Mouse (Mus musculus) frontal cortex, postnatal 25 days (tissue): ENCODE results near the gene Ndufa8.
A peak's percentile ranks its signal among the peaks of the same experiment; 100 is the strongest.

Experiments used
- DNase-seq, 2 experiments: peaks; one replicate each; pipeline ENCODE4 v3.0.0; 2022; ENCODE audit warnings: low spot score in 2 of 2

The Ndufa8 gene

DNA sequence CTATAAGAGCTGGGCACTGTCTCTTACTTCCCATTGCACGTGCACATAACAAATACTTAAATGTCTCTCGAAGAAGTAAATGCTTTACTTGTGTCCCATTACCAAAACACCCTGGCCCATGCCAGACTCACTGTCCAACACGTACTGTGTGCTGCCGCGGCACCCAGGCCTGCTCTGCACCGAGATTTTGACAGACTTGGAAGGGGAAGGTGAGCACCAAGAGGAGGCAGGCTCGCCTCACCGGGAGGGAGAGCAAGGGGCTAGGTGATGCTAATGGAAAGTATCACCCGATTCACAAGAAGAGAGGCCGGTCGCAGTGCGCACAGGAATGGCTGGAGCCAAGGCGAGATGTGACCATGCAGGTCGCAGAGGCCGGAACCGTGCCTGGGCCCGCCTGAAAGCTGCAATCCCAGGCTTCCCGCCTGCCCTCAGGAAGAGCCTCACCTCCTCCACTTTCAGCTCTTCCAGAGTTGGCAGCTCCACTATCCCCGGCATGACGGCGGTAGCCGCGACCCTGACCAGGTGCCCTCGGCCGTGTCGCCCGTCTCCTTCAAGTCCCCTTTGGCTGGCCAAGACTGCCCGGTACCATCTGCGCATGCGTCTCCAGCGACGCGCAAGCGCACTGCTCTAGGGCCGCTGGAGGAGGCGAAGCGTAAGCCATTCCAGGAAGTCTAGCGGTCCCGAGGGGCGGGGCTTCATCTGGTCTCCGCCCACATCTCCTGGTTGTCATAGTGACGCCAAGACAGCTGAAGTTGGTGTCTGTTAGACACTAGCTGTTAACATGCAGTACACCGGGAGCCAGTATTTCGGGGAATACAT lies at the start of gene Ndufa8, which contains the start of gene Morn5:
TSS of gene Ndufa8 (minus strand) at position 659 of the 819 bp plus-strand sequence.
TSS of gene Morn5 (plus strand) at position 711 of the 819 bp plus-strand sequence.
- peak; percentile 97 to 98 for DNase-seq

GRCm38 (mm10) chr2:36098021-36098420 lies 48.8 kb upstream of the Ndufa8 start:
- no peak for DNase-seq

GRCm38 (mm10) chr2:36097129-36097815 lies 48.1 kb upstream of the Ndufa8 start:
- DNase-seq: no peak

DNA sequence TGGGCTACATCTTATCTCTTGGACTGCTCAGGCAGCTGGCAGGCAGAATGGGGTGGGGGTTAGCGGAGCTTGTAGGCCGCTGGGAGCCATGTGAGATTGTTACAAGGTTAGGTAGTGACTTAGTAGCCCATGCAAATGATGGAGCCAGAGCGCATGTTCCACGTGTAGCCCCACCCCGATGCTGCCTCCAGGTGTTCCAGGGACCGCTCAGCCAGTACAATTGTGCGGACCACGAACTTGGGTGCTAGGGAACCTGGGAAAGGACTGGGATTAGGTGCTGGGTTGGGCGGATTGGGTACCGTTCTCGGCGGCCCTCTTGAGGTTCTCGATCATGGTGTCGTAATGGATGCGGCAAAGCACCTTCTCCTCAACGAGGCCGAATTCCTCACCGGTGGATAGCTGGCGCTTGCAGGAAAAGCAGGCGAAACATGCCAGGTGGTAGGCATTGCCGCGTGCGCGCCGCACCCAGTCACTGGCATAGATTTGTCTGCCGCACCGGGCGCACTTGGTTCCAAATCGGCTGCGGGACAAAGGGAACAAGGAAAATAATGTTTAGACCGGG lies 44.8 kb upstream of the Ndufa8 start:
- DNase-seq: no peak

- no peak for DNase-seq
These were observed 44.1 kb upstream of the Ndufa8 start for GRCm38 (mm10) chr2:36093301-36093700.

GRCm38 (mm10) chr2:36092748-36093147 lies 43.5 kb upstream of the Ndufa8 start:
- no peak for DNase-seq

GRCm38 (mm10) chr2:36090853-36091741 lies 41.9 kb upstream of the Ndufa8 start:
- no peak for DNase-seq

GRCm38 (mm10) chr2:36089190-36089589 lies 40.0 kb upstream of the Ndufa8 start:
- DNase-seq: no peak

DNA sequence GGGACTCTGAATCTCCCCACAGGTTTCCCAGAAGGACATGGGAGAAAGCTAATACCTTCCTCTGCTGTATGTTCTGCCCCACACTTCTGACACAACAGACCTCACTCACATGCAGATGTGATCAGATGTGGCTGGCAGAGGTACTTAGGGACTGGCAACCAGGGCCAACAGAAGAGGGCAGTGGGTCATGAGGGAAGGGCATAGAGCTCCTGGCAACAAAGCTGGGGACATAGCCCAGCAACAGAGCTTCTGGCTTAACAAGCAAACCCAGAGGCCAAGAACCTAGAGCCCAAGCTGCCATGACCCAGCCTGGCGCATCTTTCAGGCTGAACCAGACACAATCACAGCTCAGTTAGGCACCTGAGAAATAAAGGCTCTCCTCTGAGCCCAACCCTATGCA lies 35.8 kb upstream of the Ndufa8 start:
- DNase-seq: no peak

- DNase-seq: no peak
These were observed 33.8 kb upstream of the Ndufa8 start for GRCm38 (mm10) chr2:36082802-36083580.

DNA sequence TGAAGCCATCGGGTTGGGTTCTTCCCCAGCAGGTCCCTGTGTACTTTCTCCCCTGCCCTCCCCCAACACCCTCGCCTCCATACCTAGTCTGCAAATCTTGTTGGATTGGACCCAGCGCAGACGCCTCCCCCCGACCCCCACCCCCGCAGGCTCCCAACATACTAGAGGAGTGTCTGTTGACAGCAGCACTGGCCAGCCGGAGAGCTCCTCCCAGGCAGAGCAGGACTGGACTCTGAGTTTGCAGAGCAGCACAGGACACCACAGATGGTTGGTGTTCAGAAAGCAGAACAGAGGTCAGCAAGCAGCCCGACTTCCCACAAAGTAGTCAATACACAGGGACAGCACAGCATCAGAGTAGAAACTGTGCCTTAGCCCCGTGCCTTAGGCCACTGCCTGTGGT lies 32.2 kb upstream of the Ndufa8 start:
- DNase-seq: no peak

GRCm38 (mm10) chr2:36077160-36077761 lies 28.1 kb upstream of the Ndufa8 start:
- no peak for DNase-seq

GRCm38 (mm10) chr2:36075210-36075609 lies 26.0 kb upstream of the Ndufa8 start:
- DNase-seq: no peak

DNA sequence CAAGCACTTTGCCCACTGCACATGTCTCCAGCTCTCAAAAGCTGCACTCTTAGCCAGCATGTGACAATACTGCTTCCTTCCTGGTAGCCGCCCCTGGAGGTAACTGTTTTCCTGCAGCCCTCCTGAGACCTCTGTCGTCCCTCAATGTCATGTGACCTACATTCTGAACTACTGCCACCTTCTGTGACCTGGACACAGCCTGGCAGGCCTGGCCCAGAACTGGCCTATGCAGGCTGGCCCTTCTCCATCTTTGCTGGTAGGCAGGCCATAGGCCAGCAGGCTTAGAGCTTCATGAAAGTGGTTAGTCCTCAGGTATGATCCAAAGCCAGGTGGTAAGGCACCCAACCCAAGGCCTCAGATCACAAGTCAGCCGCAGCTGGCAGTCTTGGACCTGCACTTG lies 24.6 kb upstream of the Ndufa8 start:
- no peak for DNase-seq

DNA sequence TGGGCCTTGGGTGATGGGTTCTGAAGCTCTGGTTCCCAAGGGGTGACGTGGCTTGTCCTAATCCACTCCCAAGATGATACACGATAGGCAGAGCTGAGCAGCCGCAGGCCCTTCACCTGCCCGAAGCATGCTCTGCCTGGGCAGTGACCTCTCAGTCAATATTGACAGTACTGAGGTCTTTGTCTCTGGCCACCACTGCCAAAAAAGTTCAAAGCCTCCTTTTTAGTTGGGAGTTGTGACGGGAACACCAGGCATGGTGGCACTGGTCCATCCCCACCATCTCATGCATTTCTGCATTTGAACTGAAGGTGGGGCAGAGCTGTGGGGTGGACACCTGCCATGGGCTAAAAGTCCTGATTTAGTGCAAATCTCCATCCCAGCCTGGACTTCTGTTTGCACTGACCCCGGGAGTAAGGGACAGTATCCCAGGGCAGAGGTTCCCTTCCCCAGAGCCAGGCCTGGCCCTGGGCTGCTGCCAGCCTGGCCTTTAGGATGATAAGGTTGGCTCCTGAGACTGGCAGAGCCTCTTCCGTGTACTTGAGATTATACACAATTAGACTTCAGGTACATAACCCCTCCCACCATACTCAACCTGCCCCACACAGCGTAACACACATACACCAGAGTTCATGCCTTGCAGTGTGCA lies 22.6 kb upstream of the Ndufa8 start:
- no peak for DNase-seq

DNA sequence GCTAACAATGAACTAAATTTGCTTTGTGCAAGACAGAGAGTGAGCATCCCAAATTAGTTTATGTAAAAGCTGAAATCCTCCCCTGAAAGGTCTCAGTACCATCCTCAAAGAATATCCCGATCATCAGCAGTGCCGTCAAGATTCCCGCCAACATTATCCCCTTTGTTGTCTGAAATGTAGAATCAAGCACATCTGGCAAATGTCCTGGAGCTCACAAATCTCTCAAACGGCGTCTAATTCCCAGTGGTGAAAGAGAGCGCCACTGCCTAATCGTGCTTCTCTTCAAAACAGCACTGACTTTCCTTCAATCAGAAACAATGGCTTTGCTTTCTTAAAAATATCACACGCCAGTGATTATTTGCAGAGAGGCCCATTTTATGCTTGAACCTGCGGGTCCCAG lies 17.9 kb upstream of the Ndufa8 start:
- no peak for DNase-seq

DNA sequence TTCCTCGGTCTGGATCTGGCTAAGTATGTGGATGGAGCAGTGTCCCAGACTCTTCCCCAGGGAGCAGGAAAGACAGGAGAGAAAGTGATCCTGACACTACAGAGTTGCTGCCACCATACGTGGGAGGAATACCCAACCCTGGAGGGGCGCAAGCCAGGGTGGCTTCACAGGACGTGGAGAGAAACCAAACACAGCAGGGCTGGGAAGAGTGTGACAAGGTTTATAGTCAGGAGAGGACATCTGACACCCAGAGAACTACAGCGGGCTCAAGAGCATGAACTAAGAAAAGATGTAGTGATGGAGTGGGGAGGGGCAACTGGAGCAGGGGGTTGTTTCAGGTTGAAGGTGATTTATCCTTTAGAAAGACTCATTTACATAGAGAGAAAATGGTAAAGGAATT lies 12.2 kb upstream of the Ndufa8 start:
- DNase-seq: no peak

DNA sequence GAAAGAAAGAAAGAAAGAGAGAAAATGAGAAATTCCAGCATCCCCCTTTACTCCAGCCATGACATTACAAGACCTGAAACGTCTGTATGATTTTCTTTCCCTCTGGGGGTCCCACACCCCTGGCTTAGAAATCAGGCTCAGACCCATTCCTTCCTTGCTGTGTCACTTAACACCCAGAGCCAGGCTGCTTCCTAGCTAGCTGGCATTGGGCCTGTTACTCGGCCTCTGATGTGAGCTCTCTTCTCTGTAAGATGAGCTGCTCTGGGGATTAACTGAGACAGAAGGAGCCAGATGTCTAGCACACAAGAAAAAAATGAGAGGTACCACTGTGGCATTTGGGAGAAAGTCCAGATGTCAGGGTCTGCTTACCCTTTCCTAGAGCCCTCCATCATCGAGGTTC lies 7.0 kb upstream of the Ndufa8 start:
- DNase-seq: no peak

DNA sequence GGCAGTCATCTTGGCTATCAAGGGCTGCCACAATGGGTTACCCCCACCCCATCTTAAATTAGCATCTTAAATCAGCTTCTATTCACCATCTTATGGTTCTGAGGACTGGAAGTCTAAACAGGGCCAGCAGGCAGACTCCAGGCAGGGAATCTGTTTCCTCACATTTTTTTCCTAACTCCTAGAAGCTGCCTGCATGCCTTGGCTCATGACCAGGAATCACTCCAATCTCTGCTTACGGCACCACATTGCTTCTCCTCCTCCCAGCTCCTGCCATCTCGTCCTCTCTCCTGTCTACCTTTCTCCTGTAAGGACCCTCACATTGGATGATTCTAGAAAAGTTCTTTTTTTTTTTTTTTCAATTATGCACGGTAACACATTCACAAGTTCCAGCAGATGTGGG lies 4.0 kb upstream of the Ndufa8 start:
- no peak for DNase-seq

- no peak for DNase-seq
These were observed 355 bp upstream of the Ndufa8 start for GRCm38 (mm10) chr2:36049567-36049954.
